Mouse (Mus musculus) yolk sac, embryonic 10.5 days (tissue): ENCODE measurements around the gene 1700030K09Rik.
A peak's percentile ranks its signal among the peaks of the same experiment; 100 is the strongest.

Source experiments
- DNase-seq: peaks from one replicate; pipeline ENCODE4 v3.0.0-alpha.2; 2017; ENCODE audit warnings: low spot score

1700030K09Rik gene

DNA sequence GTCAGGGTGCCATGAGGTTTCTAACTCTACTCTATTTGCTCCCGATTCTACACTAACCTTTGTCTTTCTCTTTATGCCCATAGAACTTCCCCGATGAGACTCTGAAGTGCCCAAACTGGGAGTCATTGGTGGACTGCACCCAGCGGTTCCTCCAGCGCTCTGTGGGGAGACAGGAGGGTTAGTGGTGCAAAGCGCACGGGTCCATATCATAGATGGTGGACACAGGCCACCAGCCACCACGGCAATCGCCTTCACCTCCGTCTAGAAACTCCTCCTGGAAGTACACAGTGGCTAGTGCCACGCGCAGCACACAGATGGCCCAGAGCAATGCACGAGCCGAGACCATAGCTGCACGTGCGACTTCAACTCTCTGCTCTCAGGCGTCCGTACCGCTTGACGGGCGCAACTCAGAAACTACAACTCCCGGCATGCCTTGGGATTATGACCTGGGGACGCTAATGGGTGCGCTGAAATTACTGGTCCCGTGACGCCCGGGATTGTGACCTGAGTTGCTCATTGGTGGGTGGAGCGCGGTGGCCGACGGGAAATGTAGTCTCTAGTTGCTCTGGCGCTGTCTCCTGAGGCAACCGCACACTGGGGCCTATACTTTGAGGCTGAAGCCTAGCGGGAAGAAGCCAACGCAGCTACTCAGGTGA lies at the start of gene 1700030K09Rik, which contains the start of gene Calr3:
TSS of gene 1700030K09Rik (plus strand) at position 543 of the 656 bp plus-strand sequence.
TSS of gene Calr3 (minus strand) at position 533 of the 656 bp plus-strand sequence.
- peak; percentile 99 for DNase-seq

DNA sequence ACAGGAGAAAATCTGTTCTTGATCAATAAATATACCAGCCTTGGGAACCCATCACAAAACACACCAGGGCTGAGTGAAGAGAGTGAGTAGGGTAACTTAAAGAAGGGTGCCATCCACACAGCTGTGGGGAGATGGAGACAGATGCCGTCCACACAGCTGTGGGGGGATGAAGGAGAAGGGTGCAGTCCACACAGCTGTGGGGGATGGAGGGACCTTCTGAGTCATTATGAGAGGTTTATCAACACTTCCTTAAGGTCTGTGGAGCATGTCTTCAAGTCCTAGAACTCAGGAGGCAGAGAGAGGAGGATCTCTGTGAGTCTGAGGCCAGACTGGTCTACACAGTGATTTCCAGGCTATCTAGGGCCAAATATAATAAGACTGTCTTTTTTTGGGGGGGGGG lies 42.3 kb upstream of the 1700030K09Rik start:
- DNase-seq: no peak

DNA sequence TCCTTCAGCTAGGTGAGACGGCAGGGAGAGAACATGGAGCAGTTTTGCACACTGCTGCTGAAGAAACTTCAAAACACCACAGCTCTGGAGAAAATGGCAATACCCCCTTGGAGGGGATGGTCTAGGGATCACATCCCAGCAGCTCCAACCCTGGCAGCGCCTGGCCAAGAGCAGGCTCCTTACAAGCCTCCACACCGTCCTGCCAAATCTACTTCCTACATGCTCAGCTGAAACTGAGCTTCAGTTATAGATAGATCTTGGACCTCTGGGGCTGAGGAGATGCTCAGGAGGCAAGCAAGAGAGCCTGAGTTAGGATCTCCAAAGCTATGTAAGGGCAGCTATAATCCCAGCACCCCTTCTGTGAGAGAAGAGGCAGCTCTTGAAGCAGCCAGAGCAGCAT lies 40.7 kb upstream of the 1700030K09Rik start:
- DNase-seq: no peak

DNA sequence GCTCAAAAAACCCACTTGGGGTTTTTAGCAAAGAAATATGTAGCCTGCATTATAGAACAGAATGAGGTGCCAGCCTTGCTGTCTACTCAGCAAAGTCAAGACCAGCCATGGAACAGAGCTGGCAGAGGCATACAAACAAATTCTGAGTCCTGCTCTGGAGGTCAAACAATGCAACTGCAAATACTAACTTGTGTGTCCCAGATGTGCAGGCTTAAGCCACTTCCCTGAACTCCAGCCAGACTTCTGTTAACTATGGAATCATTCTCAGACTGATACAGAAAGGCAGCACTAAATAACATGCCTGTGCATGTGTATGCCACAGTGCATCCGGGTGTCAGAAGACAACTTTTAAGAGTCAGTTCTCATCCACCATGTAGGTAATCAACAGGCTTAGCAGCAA lies 35.8 kb upstream of the 1700030K09Rik start:
- DNase-seq: no peak

- DNase-seq: no peak
Measured at GRCm38 (mm10) chr8:72409443-72409842, 34.2 kb upstream of the 1700030K09Rik start.

DNA sequence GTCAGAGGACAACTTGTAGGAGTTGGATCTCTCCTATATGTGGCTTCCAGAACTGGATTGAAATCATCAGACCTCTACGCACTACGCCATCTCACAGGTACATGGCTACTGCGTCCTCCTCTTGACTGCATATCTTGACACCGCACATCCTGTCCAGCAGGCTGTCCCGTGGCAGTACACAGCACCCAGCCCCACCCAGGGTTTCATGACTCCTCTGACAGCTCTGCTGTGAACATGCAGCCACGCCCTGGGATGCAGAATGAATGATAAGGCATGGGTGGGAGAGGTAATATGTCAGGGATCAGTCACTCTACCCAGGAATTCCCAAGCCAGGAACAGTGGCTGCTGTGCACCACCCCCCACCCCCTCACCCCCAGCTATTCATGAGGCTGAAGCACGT lies 29.8 kb upstream of the 1700030K09Rik start:
- peak; percentile 19 for DNase-seq

- DNase-seq: no peak
Measured at GRCm38 (mm10) chr8:72415252-72415651, 28.4 kb upstream of the 1700030K09Rik start.

GRCm38 (mm10) chr8:72418073-72418472 lies 25.6 kb upstream of the 1700030K09Rik start:
- DNase-seq: no peak

GRCm38 (mm10) chr8:72420571-72421361 lies 22.9 kb upstream of the 1700030K09Rik start:
- peak; percentile 61 for DNase-seq

DNA sequence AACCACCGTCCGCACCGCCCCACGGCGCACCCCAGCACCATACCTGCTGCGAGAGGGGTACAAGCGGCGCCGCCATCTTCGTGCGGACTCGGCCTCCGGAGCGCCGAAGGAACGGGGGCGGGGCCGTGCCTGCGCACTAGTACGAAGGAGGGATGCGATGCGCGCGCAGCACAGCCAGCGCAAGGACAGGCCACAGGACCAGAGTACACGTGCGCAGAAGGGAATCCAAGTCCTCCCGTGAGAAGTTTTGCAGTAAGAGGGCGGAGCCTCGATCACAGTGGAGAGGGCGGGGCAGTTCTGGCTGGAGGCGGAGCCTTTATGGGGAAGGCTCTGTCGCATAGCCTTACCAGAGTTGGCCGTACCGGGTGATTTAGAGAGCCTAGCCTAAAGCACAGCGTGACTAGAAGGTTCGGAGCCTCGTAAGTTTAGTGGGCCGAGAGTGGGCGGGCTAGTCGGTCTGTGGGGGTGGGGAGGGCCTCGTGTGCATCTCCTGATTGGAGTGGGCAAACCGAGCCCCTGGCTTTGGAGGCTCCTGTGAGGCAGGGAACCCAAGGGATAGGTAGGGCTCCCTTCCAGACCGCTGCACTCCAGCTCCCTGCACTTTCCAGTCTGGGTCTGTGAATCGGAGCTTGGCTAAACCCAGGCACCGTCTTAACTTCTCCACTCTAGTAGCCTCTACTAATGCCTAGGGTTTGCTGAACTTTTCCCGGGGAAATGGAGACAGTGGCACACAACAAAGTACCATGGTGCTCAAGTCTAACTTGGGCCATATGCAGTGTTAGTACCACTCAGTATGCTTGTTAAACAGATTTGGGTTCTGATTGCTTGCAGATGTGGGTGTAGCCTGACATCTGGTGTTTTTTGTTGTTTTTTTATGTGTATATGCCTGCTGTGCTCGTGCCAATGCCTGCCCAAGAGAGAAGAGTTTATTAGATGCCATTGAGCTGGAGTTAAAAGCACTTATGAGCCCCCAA lies 22.0 kb upstream of the 1700030K09Rik start, which contains the start of gene Eps15l1:
TSS of gene Eps15l1 (minus strand) at position 99 of the 974 bp plus-strand sequence.
- peak; percentile 98 for DNase-seq

GRCm38 (mm10) chr8:72422926-72423325 lies 20.8 kb upstream of the 1700030K09Rik start:
- DNase-seq: no peak

GRCm38 (mm10) chr8:72429676-72430075 lies 14.0 kb upstream of the 1700030K09Rik start:
- no peak for DNase-seq

DNA sequence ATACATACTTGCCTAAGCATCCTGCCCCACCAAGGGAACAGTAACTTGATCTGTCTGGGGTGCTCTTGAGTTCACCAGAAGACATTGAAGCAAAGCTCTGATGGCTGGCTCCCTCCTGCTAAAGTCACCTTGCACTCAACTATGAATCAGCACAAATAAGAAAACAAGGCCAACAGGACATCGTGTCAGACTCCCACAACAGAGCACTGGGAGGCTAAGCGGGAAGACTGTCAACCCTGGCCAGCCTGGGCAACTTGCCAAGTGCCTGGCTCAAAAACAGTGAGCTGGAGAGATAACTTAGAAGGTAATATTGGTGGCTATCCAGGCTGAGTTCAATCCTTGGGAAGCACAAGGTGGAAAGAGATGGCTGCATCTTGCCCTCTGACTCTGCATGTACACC lies 8.7 kb upstream of the 1700030K09Rik start:
- no peak for DNase-seq

DNA sequence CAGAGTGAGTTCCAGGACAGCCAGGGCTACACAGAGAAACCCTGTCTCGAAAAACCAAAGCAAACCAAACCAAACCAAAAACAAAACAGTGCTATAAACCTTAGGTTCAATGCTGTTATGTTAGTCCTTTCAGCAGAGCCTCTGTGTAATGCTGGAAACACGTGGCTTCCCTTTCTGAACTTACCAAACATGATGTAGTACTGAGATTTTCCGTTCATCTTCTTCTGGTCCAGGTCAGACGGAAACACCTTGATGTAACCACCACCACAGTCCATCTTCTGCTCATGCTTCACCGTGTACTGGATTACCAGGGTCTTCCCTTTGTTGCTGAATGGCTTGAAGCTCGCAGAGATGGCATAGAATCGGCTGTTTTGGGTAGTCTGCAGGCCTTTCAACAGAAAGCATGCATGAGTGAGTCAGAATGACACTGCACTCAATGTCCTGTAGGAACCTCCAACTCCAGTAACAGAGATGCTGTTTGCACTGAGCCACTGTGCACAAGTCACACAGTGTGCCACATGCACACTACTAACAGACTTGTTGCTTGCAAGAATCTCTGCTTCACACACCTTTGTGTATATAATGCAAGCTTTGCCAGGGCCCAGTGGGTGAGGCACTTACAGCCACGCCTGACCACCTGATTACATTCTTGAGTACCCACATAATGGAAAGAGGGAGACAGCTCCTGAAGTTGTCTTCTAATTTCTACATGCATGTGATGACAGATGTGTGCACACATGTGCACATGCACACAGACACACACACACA lies 5.2 kb upstream of the 1700030K09Rik start:
- DNase-seq: no peak

GRCm38 (mm10) chr8:72443994-72444350 lies 292 bp downstream of the 1700030K09Rik start:
- no peak for DNase-seq

GRCm38 (mm10) chr8:72445071-72445470 lies 1.4 kb downstream of the 1700030K09Rik start:
- no peak for DNase-seq

- DNase-seq: no peak
Measured at GRCm38 (mm10) chr8:72451516-72451915, 7.8 kb downstream of the 1700030K09Rik start.

DNA sequence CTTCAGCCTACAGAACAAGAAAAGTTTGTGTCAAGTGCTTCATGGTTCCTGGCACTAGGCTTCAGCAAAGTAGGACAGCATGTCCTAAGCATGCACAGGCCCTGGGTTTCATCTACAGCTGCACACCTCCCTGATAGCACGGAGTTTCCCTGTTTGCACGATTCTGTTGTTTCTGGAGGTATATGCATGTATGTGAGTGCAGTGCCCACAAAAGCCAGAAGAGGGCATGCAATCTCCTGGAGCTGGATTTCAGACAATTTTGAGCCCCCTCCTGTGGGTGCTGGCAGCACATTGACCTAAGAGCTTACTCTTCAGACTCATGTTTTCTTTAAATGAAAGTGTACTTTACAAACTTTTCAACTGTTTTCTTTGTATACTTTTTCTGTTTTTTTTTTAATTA lies 10.2 kb downstream of the 1700030K09Rik start:
- no peak for DNase-seq

DNA sequence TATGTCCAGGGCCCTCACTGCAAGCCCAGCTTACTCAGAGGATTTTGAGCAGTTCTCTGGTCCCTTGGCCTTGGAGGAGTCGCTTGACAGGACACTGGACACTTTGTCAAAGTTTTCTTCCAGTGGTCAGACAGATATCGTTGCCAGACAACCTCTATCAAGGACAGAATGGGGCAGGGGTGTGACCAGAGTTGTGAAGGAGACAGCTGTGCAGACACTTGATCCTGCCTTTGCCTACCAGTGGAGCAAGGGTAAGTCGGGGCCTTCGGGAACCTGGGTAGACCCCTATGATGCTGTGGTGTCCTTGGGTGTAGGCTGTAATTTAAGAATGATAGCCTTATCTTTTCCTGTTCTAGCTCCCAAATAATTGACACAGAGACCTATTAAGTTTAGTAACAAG lies 11.6 kb downstream of the 1700030K09Rik start:
- no peak for DNase-seq

- DNase-seq: no peak
Measured at GRCm38 (mm10) chr8:72457806-72458205, 14.1 kb downstream of the 1700030K09Rik start.

- DNase-seq: no peak
Measured at GRCm38 (mm10) chr8:72458457-72458856, 14.8 kb downstream of the 1700030K09Rik start.
